Mouse (Mus musculus) C2C12 (cell line): ENCODE results near the gene Rps6ka1.

ENCODE experiments used
- CTCF ChIP-seq: IDR thresholded peaks from one replicate; pipeline ENCODE4 v1.5.1; 2011; ENCODE audit not compliant: control insufficient read depth, insufficient read depth, insufficient read length
- MAX ChIP-seq: IDR thresholded peaks from one replicate; pipeline ENCODE4 v1.6.1; 2011; ENCODE audit warnings: mild to moderate bottlenecking, control low read depth
- MYOD1 ChIP-seq: IDR thresholded peaks from one replicate; pipeline ENCODE4 v1.6.1; 2011; ENCODE audit warnings: low read depth; ENCODE audit not compliant: control insufficient read depth, insufficient read length
- MYOG ChIP-seq: IDR thresholded peaks from one replicate; pipeline ENCODE4 v1.6.1; 2011; ENCODE audit not compliant: control insufficient read depth, insufficient read length; ENCODE audit errors: extremely low read depth
- USF1 ChIP-seq: IDR thresholded peaks from one replicate; pipeline ENCODE4 v1.6.1; 2011; ENCODE audit warnings: low read depth, mild to moderate bottlenecking, control low read depth, moderate library complexity

DNA sequence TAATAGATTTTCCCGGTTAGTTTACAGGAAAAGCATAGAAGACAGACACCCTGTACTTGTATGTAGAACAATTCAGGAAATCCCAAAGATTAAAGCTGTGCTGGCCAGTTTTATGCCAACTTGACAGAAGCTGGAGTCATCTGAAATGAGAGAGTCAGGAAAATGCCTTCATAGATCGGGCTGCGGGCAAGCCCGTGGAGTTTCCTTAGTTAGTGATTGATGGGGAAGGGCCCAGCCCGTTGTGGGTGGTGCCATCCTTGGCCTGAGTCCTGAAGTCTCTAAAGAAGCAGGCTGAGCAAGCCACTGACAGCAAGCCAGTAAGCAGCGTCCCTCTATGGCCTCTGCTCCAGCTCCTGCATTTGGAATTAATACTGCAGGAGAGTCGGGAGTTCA lies 41.7 kb upstream of the Rps6ka1 start:
- TF ChIP-seq CTCF (no peak), MYOD1 (no peak), USF1 (no peak), MYOG (no peak), MAX (no peak)
